Mouse (Mus musculus): Measurements from ENCODE around the gene Dgke. TPM values are rescaled to one million over a fixed set of nuclear protein-coding genes. Genes with fewer than 3 reads are reported as not detected.
"Not testable (repeated sequence)": the region's sequence is repeated elsewhere in the genome, so short reads cannot be mapped to it uniquely, and the experiment has no call there.

The Dgke gene
- polyA plus RNA-seq, 1 experiment from 2014 or later, result 3.4 TPM

DNA sequence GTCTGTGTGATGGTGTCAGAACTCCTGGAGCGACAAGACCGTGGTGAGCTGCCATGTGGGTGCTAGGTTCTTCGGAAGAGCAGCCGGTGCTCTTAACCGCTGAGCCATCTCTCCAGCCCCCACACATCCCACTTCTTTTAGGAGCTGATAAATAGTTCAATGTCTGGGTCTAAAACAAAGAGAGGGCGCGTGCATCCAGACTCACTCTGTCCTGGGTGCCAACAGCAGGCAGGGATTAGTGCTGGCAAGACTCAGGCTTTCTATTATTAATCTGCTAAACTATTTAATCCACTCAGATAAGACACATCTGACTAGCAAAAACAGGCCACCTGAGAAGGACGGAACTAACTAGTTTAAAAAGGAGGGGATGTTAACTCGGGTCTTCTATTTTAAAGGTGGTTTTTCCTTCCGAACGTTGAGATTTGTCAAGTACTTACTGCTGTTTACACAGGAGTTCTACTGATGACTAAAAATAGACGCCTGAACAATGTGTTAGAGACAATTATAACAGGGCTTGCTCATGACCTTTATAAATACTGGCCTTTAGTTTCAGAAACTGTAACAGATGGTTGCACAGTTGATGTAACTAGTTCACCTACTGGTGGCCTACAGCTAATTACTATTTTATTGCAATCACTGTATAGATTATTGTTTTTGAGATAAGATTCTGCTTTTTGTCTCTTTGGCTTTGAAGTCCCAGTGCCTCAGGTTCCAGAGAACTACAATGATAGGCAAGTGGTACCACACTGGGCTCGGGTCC is 10.5 kb downstream of the Dgke start:
- Histone ChIP-seq H3K4me3 (ENCODE audit: low read depth, low read length) (no peak overlapping the region), H3K27me3 (replicated peaks; ENCODE audit: insufficient read depth, low read length) (no peaks in the 10 kb centered on the region), H3K27ac (ENCODE audit: low read length) (no peak overlapping the region), H3K4me2 (replicated peaks; ENCODE audit: low read depth, low read length) (no peak overlapping the region), H3K36me3 (ENCODE audit: insufficient read depth, low read length) (no peaks in the 10 kb centered on the region; the same call in 1 of the 2 replicates), H3K4me1 (ENCODE audit: insufficient read depth, low read depth, low read length) (peaks cover 11% of the 10 kb centered on the region), H3K9ac (replicated peaks; ENCODE audit: low read depth) (no peak overlapping the region), H3K9me3 (ENCODE audit: low read length) (no peaks in the 10 kb centered on the region)
- DNase-seq (ENCODE audit: low spot score), result peak; percentile 49
- ATAC-seq, result no peak
- TF ChIP-seq EP300 (IDR thresholded peaks at IDR 0.05) (no peak), CTCF (IDR thresholded peaks at IDR 0.05) (no peak)
- 46% methylated on average over 13 of the region's 13 CpGs for WGBS

DNA sequence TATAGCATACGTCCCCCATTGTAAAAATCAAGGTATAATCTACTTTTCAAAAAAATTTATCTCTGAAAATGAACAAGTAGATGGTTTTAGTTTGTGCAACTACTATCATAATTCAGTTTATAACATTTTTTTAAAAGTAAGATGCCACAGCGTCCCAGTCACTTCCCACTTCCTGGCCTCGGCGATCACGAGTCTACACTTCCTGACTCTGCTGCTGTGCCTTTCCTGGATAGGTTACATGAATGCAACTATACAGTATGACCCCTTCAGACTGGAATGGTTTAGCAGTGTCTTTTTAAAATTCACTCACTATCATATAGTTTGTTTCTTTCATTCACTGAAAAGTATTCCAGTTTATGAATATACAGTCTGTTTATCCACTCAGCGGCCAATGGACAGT is 14.9 kb downstream of the Dgke start:
- H3K27ac ChIP-seq (ENCODE audit: low read length), result no peak overlapping the region
- no peaks in the 10 kb centered on the region for H3K27me3 ChIP-seq (replicated peaks; ENCODE audit: insufficient read depth, low read length)
- H3K36me3 ChIP-seq (ENCODE audit: insufficient read depth, low read length), result peaks cover 17% of the 10 kb centered on the region; the same call in 1 of the 2 replicates
- TF ChIP-seq EP300 (IDR thresholded peaks at IDR 0.05), result no peak
- no peak for TF ChIP-seq CTCF (IDR thresholded peaks at IDR 0.05)
- no peak overlapping the region for H3K4me3 ChIP-seq (ENCODE audit: low read depth, low read length)
- no peaks in the 10 kb centered on the region for H3K9me3 ChIP-seq (ENCODE audit: low read length)
- no peak overlapping the region for H3K9ac ChIP-seq (replicated peaks; ENCODE audit: low read depth)
- DNase-seq (ENCODE audit: low spot score), result no peak
- no peak overlapping the region for H3K4me2 ChIP-seq (replicated peaks; ENCODE audit: low read depth, low read length)
- WGBS, result 64% methylated on average over 6 of the region's 6 CpGs
- no peaks in the 10 kb centered on the region; the same call in 1 of the 2 replicates for H3K4me1 ChIP-seq (ENCODE audit: insufficient read depth, low read depth, low read length)
- no peak for ATAC-seq

DNA sequence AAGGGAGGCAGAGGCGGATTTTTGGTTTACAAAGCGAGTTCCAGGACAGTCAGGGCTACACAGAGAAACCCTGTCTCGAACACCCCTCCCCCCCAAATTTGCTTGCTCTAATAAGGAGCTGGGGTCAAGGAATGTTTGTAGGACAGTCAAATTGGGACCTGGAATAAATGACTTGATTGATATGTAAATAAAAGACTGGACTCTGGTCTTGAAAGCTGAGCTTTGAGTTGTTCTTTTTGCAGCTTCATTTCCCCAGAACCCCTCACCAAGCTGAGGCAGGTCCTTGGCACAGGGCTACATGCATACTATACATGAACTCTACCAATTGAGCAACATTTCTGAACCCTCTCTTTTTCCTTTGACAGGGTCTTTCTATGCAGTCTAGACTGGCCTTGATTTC is 20.6 kb downstream of the Dgke start:
- Histone ChIP-seq H3K27me3 (replicated peaks; ENCODE audit: insufficient read depth, low read length) (no peaks in the 10 kb centered on the region), H3K4me2 (replicated peaks; ENCODE audit: low read depth, low read length) (no peak overlapping the region), H3K4me1 (ENCODE audit: insufficient read depth, low read depth, low read length) (no peaks in the 10 kb centered on the region), H3K9ac (replicated peaks; ENCODE audit: low read depth) (no peak overlapping the region), H3K36me3 (ENCODE audit: insufficient read depth, low read length) (peaks cover 23% of the 10 kb centered on the region; the same call in 1 of the 2 replicates), H3K4me3 (ENCODE audit: low read depth, low read length) (no peak overlapping the region), H3K9me3 (ENCODE audit: low read length) (no peaks in the 10 kb centered on the region), H3K27ac (ENCODE audit: low read length) (no peak overlapping the region)
- no peak for ATAC-seq
- 85% methylated on average over 3 of the region's 3 CpGs for WGBS
- no peak for DNase-seq (ENCODE audit: low spot score)
- no peak for TF ChIP-seq EP300 (IDR thresholded peaks at IDR 0.05)

DNA sequence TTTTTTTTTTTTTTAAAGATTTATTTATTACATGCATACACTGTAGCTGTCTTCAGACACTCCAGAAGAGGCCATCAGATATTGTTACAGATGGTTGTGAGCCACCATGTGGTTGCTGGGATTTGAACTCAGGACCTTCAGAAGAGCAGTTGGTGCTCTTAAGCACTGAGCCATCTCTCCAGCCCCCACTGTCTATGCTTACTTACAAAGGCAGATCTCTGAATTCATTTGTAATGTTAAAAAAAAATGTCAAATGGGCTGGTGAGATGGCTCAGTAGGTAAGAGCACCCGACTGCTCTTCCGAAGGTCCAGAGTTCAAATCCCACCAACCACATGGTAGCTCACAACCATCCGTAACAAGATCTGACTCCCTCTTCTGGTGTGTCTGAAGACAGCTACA is 21.1 kb downstream of the Dgke start:
- not testable (repeated sequence) for H3K4me3 ChIP-seq (ENCODE audit: low read depth, low read length); H3K9ac ChIP-seq (replicated peaks; ENCODE audit: low read depth); H3K4me1 ChIP-seq (ENCODE audit: insufficient read depth, low read depth, low read length); H3K9me3 ChIP-seq (ENCODE audit: low read length); H3K27me3 ChIP-seq (replicated peaks; ENCODE audit: insufficient read depth, low read length); H3K27ac ChIP-seq (ENCODE audit: low read length); DNase-seq (ENCODE audit: low spot score); ATAC-seq; H3K4me2 ChIP-seq (replicated peaks; ENCODE audit: low read depth, low read length)
- peaks cover 22% of the 10 kb centered on the region; the same call in 1 of the 2 replicates for H3K36me3 ChIP-seq (ENCODE audit: insufficient read depth, low read length)
- WGBS, result 100% methylated on average over 3 of the region's 3 CpGs

DNA sequence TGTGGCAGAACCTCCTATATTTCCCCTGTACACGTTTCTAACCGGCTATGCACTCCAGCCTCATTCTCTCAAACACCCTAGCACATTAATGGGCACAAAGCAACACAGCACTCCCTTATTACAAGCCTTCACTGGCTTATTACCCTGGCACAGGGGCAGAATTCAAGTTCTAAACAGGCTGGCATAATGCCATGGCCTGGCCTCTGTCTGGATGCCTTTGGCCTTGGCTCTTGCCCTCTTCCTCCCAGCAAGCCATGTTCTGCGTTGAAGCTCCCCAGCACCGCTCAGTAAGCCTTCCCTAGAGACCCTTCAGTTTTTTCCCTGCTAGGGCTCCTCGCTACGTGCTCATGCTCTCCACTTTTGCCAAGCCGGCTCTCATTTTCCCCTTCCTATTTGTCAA is 23.6 kb downstream of the Dgke start:
- H3K9me3 ChIP-seq (ENCODE audit: low read length), result no peaks in the 10 kb centered on the region
- H3K36me3 ChIP-seq (ENCODE audit: insufficient read depth, low read length), result peaks cover 22% of the 10 kb centered on the region; the same call in 1 of the 2 replicates
- H3K4me2 ChIP-seq (replicated peaks; ENCODE audit: low read depth, low read length), result no peak overlapping the region
- 83% methylated on average over 7 of the region's 7 CpGs for WGBS
- no peaks in the 10 kb centered on the region for H3K27me3 ChIP-seq (replicated peaks; ENCODE audit: insufficient read depth, low read length)
- no peak for ATAC-seq
- no peak overlapping the region for H3K27ac ChIP-seq (ENCODE audit: low read length)
- TF ChIP-seq CTCF (IDR thresholded peaks at IDR 0.05) (no peak), EP300 (IDR thresholded peaks at IDR 0.05) (no peak)
- H3K9ac ChIP-seq (replicated peaks; ENCODE audit: low read depth), result no peak overlapping the region
- H3K4me3 ChIP-seq (ENCODE audit: low read depth, low read length), result no peak overlapping the region
- no peak for DNase-seq (ENCODE audit: low spot score)
- H3K4me1 ChIP-seq (ENCODE audit: insufficient read depth, low read depth, low read length), result no peaks in the 10 kb centered on the region

DNA sequence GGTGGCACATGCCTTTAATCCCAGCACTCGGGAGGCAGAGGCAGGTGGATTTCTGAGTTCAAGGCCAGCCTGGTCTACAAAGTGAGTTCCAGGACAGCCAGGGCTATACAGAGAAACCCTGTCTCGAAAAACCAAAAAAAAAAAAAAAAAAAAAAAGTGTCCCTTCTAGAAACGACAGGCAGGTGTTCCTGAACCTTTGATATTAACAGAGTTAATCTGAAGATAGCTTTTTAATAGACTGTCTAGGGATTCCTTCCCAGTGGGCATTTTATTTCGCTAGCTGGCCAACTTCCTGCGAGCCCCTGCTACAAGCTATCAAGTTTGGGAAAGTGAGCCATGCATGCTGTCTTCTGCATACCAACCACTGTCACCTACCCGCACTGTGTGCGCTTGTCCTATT is 25.6 kb downstream of the Dgke start:
- not testable (repeated sequence) for DNase-seq (ENCODE audit: low spot score); H3K9ac ChIP-seq (replicated peaks; ENCODE audit: low read depth); H3K27me3 ChIP-seq (replicated peaks; ENCODE audit: insufficient read depth, low read length); ATAC-seq; H3K4me2 ChIP-seq (replicated peaks; ENCODE audit: low read depth, low read length); H3K4me1 ChIP-seq (ENCODE audit: insufficient read depth, low read depth, low read length); H3K4me3 ChIP-seq (ENCODE audit: low read depth, low read length); H3K9me3 ChIP-seq (ENCODE audit: low read length); H3K27ac ChIP-seq (ENCODE audit: low read length)
- 86% methylated on average over 6 of the region's 7 CpGs for WGBS
- peaks cover 12% of the 10 kb centered on the region; the same call in 1 of the 2 replicates for H3K36me3 ChIP-seq (ENCODE audit: insufficient read depth, low read length)
